In genomic region chr9:95815706-95816105, GRCm38 (mm10) we compare ENCODE assay signal across 27 mouse cellular contexts. TPM values are rescaled to one million over a fixed set of nuclear protein-coding genes. Genes with fewer than 3 reads are reported as not detected.
DNase-seq lines count a peak whose midpoint lies in the region; ATAC-seq and TF ChIP-seq lines count a peak whose summit lies in the region.
"Had no signal": no experiment of that assay in that cellular context is flagged by ENCODE, and none has a peak within 500 bp of the region (broad histone marks: within the 10 kb centered on the region; RNA-seq: fewer than 3 reads in every experiment).

No protein-coding gene starts in this region.

- H3K9me3 ChIP-seq in intestine, embryonic 14.5 days (ENCODE audit: control insufficient read depth, low read length), result no peaks in the 10 kb centered on the region
- no peaks in the 10 kb centered on the region for H3K9me3 ChIP-seq in intestine, embryonic 16.5 days (ENCODE audit: control insufficient read depth, low read length)
- H3K9me3 ChIP-seq: forebrain, embryonic 10.5 days; forebrain, embryonic 13.5 days; G1E; hindbrain, embryonic 10.5 days; hindbrain, embryonic 13.5 days had no signal

- no peak for TF ChIP-seq POLR2A in small intestine, adult 2 months (IDR thresholded peaks at IDR 0.05; ENCODE audit: low read depth, low read length)

- no peak overlapping the region for H3K27ac ChIP-seq in intestine, embryonic 14.5 days (ENCODE audit: low read depth)
- H3K27ac ChIP-seq in intestine, embryonic 16.5 days (ENCODE audit: low read length), result no peak overlapping the region
- H3K27ac ChIP-seq in small intestine, adult 2 months (ENCODE audit: insufficient read depth, low read depth, low read length), result peak overlapping the region; percentile 93
- H3K27ac ChIP-seq: forebrain, embryonic 10.5 days; forebrain, embryonic 13.5 days; hindbrain, embryonic 13.5 days had no signal

- H3K4me2 ChIP-seq in intestine, embryonic 14.5 days (ENCODE audit: low read length), result no peak overlapping the region
- H3K4me2 ChIP-seq in intestine, embryonic 16.5 days (ENCODE audit: low read depth, low read length), result 0 out of 2 replicates have a peak overlapping the region, but pooled peaks have one; percentile 31
- H3K4me2 ChIP-seq: forebrain, embryonic 13.5 days; heart, embryonic 11.5 days; hindbrain, embryonic 13.5 days had no signal

- intact Hi-C loops in heart, postnatal 36 days (cut with DNase I), result no loop called here

- no peaks in the 10 kb centered on the region for H3K27me3 ChIP-seq in intestine, embryonic 14.5 days (replicated peaks; ENCODE audit: control insufficient read depth, insufficient read depth, low read length)
- no peaks in the 10 kb centered on the region for H3K27me3 ChIP-seq in intestine, embryonic 16.5 days (replicated peaks; ENCODE audit: control insufficient read depth, insufficient read depth, low read length)
- no peaks in the 10 kb centered on the region for H3K27me3 ChIP-seq in small intestine, adult 2 months (ENCODE audit: control insufficient read depth, insufficient read depth, low read length)
- H3K27me3 ChIP-seq: CH12.LX; forebrain, embryonic 13.5 days; hindbrain, embryonic 13.5 days; Patski had no signal

- 70% methylated on average over 4 of the region's 4 CpGs for WGBS in intestine, embryonic 14.5 days
- 61% methylated on average over 4 of the region's 4 CpGs for WGBS in intestine, embryonic 16.5 days
- WGBS in small intestine, adult 2 months, result 20% methylated on average over 4 of the region's 4 CpGs

- TF ChIP-seq CTCF in small intestine, adult 2 months (IDR thresholded peaks at IDR 0.05; ENCODE audit: extremely low read depth, insufficient read length, insufficient replicate concordance, low read depth, low read length), result no peak

- no peaks in the 10 kb centered on the region for H3K36me3 ChIP-seq in intestine, embryonic 14.5 days (ENCODE audit: control insufficient read depth, insufficient read depth, low read length)
- no peaks in the 10 kb centered on the region for H3K36me3 ChIP-seq in intestine, embryonic 16.5 days (ENCODE audit: control insufficient read depth, insufficient read depth, low read length)
- peaks cover 12% of the 10 kb centered on the region for H3K36me3 ChIP-seq in small intestine, adult 2 months (ENCODE audit: control insufficient read depth, insufficient read depth, low read length)
- H3K36me3 ChIP-seq: forebrain, embryonic 10.5 days; G1E; hindbrain, embryonic 10.5 days; hindbrain, embryonic 13.5 days had no signal

- H3K4me1 ChIP-seq in intestine, embryonic 14.5 days (replicated peaks; ENCODE audit: control insufficient read depth, insufficient read depth, low read length), result no peaks in the 10 kb centered on the region
- 0 out of 2 replicates have a peak, but pooled peaks cover 2% of the 10 kb centered on the region for H3K4me1 ChIP-seq in intestine, embryonic 16.5 days (ENCODE audit: control insufficient read depth, insufficient read depth, low read length)
- H3K4me1 ChIP-seq in small intestine, adult 2 months (ENCODE audit: control insufficient read depth, insufficient read depth, insufficient read length, low read length), result peaks cover 19% of the 10 kb centered on the region

- DNase-seq in kidney, adult 9 months, result peak; percentile 45
- DNase-seq in kidney, adult 11 months, result no peak
- no peak for DNase-seq in intestine, embryonic 14.5 days (ENCODE audit: low spot score)
- no peak for DNase-seq in embryo, embryonic 10 days (ENCODE audit: low spot score)
- DNase-seq in heart, postnatal 36 days, result no peak
- DNase-seq: adrenal gland, postnatal 10 days; B cell, adult 2 months; cerebellum, adult 11 months; cerebellum, adult 2 months; cerebellum, adult 9-11 months; cerebellum, postnatal 25 days; embryo, embryonic 11 days; gastrocnemius, postnatal 10 days; gastrocnemius, postnatal 36 days had no signal

- ATAC-seq in intestine, embryonic 14.5 days (replicated peaks; ENCODE audit: low FRiP score, low TSS enrichment, low read depth), result peak; percentile 68; the same call in 1 of the 2 replicates
- ATAC-seq in intestine, embryonic 16.5 days, result peak; percentile 96
- ATAC-seq: forebrain, embryonic 13.5 days; forebrain, embryonic 16.5 days; hindbrain, embryonic 16.5 days; Patski had no signal

- no peak overlapping the region for H3K4me3 ChIP-seq in intestine, embryonic 14.5 days (ENCODE audit: low read depth, low read length)
- H3K4me3 ChIP-seq in intestine, embryonic 16.5 days (ENCODE audit: low read length), result no peak overlapping the region
- H3K4me3 ChIP-seq in small intestine, adult 2 months (ENCODE audit: low read depth, low read length), result no peak overlapping the region
- H3K4me3 ChIP-seq: forebrain, embryonic 10.5 days; forebrain, embryonic 13.5 days; hindbrain, embryonic 10.5 days; hindbrain, embryonic 13.5 days had no signal

- H3K9ac ChIP-seq in intestine, embryonic 14.5 days (ENCODE audit: low read length), result no peak overlapping the region
- no peak overlapping the region for H3K9ac ChIP-seq in intestine, embryonic 16.5 days (ENCODE audit: low read depth, low read length)
- H3K9ac ChIP-seq: forebrain, embryonic 13.5 days; hindbrain, embryonic 13.5 days had no signal

RNA-seq across cellular contexts. Expression of gene Pls1, which starts 29.4 kb away (rescaled TPM):
- polyA plus RNA-seq in intestine, embryonic 14.5 days (2014; fragmentation: Nextera tagmentation; extraction: Ambion mirVana), result 25.7 and 26.1 TPM in 2 replicates
- 143 and 201 TPM in 2 replicates for polyA plus RNA-seq in intestine, embryonic 16.5 days (2015; fragmentation: Nextera tagmentation; extraction: Ambion mirVana)
- polyA plus RNA-seq in small intestine, adult 2 months (2012; rRNA removed), result 18.8 and 82.0 TPM in 2 replicates
- total RNA-seq in heart, postnatal 36 days (2021), result under 1 TPM; 0.27 to 0.50 TPM
- total RNA-seq: gastrocnemius, postnatal 36 days; granulocyte monocyte progenitor cell, adult 5-6 weeks had no signal
- polyA plus RNA-seq: G1E had no signal

RNA-seq across cellular contexts. Expression of gene Atr, which starts 41.7 kb away (rescaled TPM):
- 20.5 and 23.2 TPM in 2 replicates for polyA plus RNA-seq in intestine, embryonic 14.5 days (2014; fragmentation: Nextera tagmentation; extraction: Ambion mirVana)
- polyA plus RNA-seq in intestine, embryonic 16.5 days (2015; fragmentation: Nextera tagmentation; extraction: Ambion mirVana), result 7.8 TPM in 2 replicates
- polyA plus RNA-seq in small intestine, adult 2 months (2012; rRNA removed), result 0.14 and 0.35 TPM in 2 replicates
- total RNA-seq in heart, postnatal 36 days (2021), result 1 to 10 TPM; 6.9 to 8.0 TPM
